Mouse (Mus musculus) hindbrain, embryonic 11.5 days (tissue): Measurements from ENCODE around the gene Zc3h12a. TPM values are rescaled to one million over a fixed set of nuclear protein-coding genes. Genes with fewer than 3 reads are reported as not detected.

Experiments
- ATAC-seq: fragments of 200-750 bp; cut with Nextera tagmentation; 2 replicates; pipeline ENCODE4 v1.8.0; 2017; ENCODE audit warnings: mild to moderate bottlenecking, moderate TSS enrichment, moderate library complexity; ENCODE audit not compliant: low FRiP score
- DNase-seq: peaks from one replicate; pipeline ENCODE4 v3.0.0-alpha.2; 2015; ENCODE audit warnings: low spot score
- H3K27ac ChIP-seq: fragments of 300-500 bp; sonication (generic); 2 replicates; pipeline ENCODE4 v1.5.1; 2014; ENCODE audit warnings: mild to moderate bottlenecking, low read depth, low read length
- H3K27me3 ChIP-seq: fragments of 300-500 bp; sonication (generic); 2 replicates; pipeline ENCODE4 v1.6.1; 2014; ENCODE audit warnings: mild to moderate bottlenecking, low read length, moderate library complexity, mixed read lengths; ENCODE audit not compliant: control insufficient read depth, insufficient read depth
- H3K36me3 ChIP-seq: fragments of 300-500 bp; sonication (generic); 2 replicates; pipeline ENCODE4 v1.6.1; 2014; ENCODE audit warnings: mild to moderate bottlenecking, low read length, moderate library complexity, mixed read lengths; ENCODE audit not compliant: control insufficient read depth, insufficient read depth
- H3K4me1 ChIP-seq: fragments of 300-500 bp; sonication (generic); replicated peaks from 2 replicates; pipeline ENCODE4 v1.6.1; 2014; ENCODE audit warnings: low read length, mixed read lengths; ENCODE audit not compliant: control insufficient read depth, insufficient read depth
- H3K4me2 ChIP-seq: fragments of 300-500 bp; sonication (generic); replicated peaks from 2 replicates; pipeline ENCODE4 v1.6.1; 2014; ENCODE audit warnings: mild to moderate bottlenecking, low read depth, low read length
- H3K4me3 ChIP-seq: fragments of 300-500 bp; sonication (generic); 2 replicates; pipeline ENCODE4 v1.5.1; 2014; ENCODE audit warnings: low read depth, low read length
- H3K9ac ChIP-seq: fragments of 300-500 bp; sonication (generic); 2 replicates; pipeline ENCODE4 v1.6.1; 2014; ENCODE audit warnings: low read depth, low read length
- H3K9me3 ChIP-seq: fragments of 300-500 bp; sonication (generic); 2 replicates; pipeline ENCODE4 v1.6.1; 2016; ENCODE audit warnings: low read length; ENCODE audit not compliant: control insufficient read depth
- WGBS: fragments of 180-500 bp; shearing (Covaris S2); extraction: QIAGEN DNeasy Blood & Tissue Kit; methylation state at CpG from one replicate; pipeline ENCODE4 v1.1.7; 2014; 5-methylcytosine and 5-hydroxymethylcytosine counted together
- polyA plus RNA-seq: library from polyadenylated mRNA; unstranded; fragments of >200 nt; fragmentation: Nextera tagmentation; extraction: Ambion mirVana; gene quantifications from 2 replicates; pipeline ENCODE4 v1.2.1, GENCODE M21; 2014

Zc3h12a gene
- 0.29 and 0.78 TPM in 2 replicates for polyA plus RNA-seq

- H3K4me2 ChIP-seq, result peak within 1 kb of the TSS; percentile 97
- 1% methylated on average over 61 of the region's 62 CpGs for WGBS
- H3K4me3 ChIP-seq, result peak within 1 kb of the TSS; percentile 58
- peaks cover 8% of the 10 kb centered on the region for H3K4me1 ChIP-seq
- DNase-seq (peak; percentile 90), ATAC-seq (peak; percentile 88)
- H3K36me3 ChIP-seq, result no peaks in the 10 kb centered on the region
- peak within 1 kb of the TSS; percentile 57 for H3K9ac ChIP-seq
- no peak within 1 kb of the TSS for H3K27ac ChIP-seq
- no peaks in the 10 kb centered on the region for H3K9me3 ChIP-seq
- peaks cover 8% of the 10 kb centered on the region; the same call in 1 of the 2 replicates for H3K27me3 ChIP-seq
Measured at GRCm38 (mm10) chr4:125127305-125128084, at the start of gene Zc3h12a. Gene Zc3h12a, minus strand, starts transcription at chr4:125127840.

- WGBS, result 50% methylated on average over 13 of the region's 13 CpGs
- Histone ChIP-seq H3K27ac (no peak overlapping the region), H3K36me3 (no peaks in the 10 kb centered on the region), H3K27me3 (no peaks in the 10 kb centered on the region), H3K9ac (no peak overlapping the region), H3K4me1 (no peaks in the 10 kb centered on the region), H3K9me3 (no peaks in the 10 kb centered on the region), H3K4me2 (no peak overlapping the region), H3K4me3 (no peak overlapping the region)
- DNase-seq (no peak), ATAC-seq (no peak)
Measured at GRCm38 (mm10) chr4:125176639-125177165, 49.1 kb upstream of the Zc3h12a start.

DNA sequence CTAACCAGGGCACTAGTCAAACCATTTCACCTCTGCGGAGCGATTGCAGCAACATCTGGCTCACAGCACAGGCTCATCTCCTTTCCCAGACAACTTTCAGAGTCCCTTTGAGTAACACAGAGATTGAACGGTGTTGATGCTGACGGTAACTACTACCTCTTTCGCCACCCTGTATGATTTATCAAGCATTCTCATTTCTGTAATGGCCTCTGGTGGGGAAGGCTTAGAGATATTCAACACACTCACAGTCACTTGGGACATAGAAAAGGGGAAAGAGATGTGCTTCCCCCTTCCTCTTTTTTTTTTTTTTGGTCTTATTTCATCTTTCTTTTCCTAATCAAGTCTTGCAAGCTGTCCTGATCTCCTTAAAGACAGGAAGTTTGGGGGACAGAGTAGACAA is 48.5 kb upstream of the Zc3h12a start:
- DNase-seq, result no peak
- ATAC-seq, result no peak
- WGBS, result 88% methylated on average over 5 of the region's 5 CpGs
- H3K27me3 ChIP-seq, result no peaks in the 10 kb centered on the region; the same call in 1 of the 2 replicates
- H3K4me3 ChIP-seq, result no peak overlapping the region
- H3K4me1 ChIP-seq, result 0 out of 2 replicates have a peak, but pooled peaks cover 2% of the 10 kb centered on the region
- H3K4me2 ChIP-seq, result no peak overlapping the region
- H3K36me3 ChIP-seq, result no peaks in the 10 kb centered on the region
- H3K27ac ChIP-seq, result no peak overlapping the region
- no peaks in the 10 kb centered on the region for H3K9me3 ChIP-seq
- H3K9ac ChIP-seq, result no peak overlapping the region

GRCm38 (mm10) chr4:125175591-125175990 is 48.0 kb upstream of the Zc3h12a start:
- ATAC-seq (no peak), DNase-seq (no peak)
- WGBS, result 85% methylated on average over 2 of the region's 2 CpGs
- no peak overlapping the region for H3K4me2 ChIP-seq
- H3K27me3 ChIP-seq, result no peaks in the 10 kb centered on the region; the same call in 1 of the 2 replicates
- H3K9me3 ChIP-seq, result no peaks in the 10 kb centered on the region
- 0 out of 2 replicates have a peak, but pooled peaks cover 2% of the 10 kb centered on the region for H3K4me1 ChIP-seq
- H3K36me3 ChIP-seq, result no peaks in the 10 kb centered on the region
- no peak overlapping the region for H3K9ac ChIP-seq
- no peak overlapping the region for H3K4me3 ChIP-seq
- H3K27ac ChIP-seq, result no peak overlapping the region

GRCm38 (mm10) chr4:125174516-125175185 is 47.0 kb upstream of the Zc3h12a start:
- Histone ChIP-seq H3K9ac (no peak overlapping the region), H3K4me2 (no peak overlapping the region), H3K4me3 (no peak overlapping the region), H3K36me3 (no peaks in the 10 kb centered on the region), H3K4me1 (0 out of 2 replicates have a peak, but pooled peaks cover 2% of the 10 kb centered on the region), H3K9me3 (no peaks in the 10 kb centered on the region), H3K27me3 (no peaks in the 10 kb centered on the region; the same call in 1 of the 2 replicates), H3K27ac (no peak overlapping the region)
- DNase-seq (no peak), ATAC-seq (no peak)
- WGBS, result 48% methylated on average over 5 of the region's 5 CpGs

- Histone ChIP-seq H3K4me1 (0 out of 2 replicates have a peak, but pooled peaks cover 2% of the 10 kb centered on the region), H3K4me2 (no peak overlapping the region), H3K36me3 (no peaks in the 10 kb centered on the region), H3K27me3 (no peaks in the 10 kb centered on the region; the same call in 1 of the 2 replicates), H3K9ac (no peak overlapping the region), H3K27ac (no peak overlapping the region), H3K4me3 (no peak overlapping the region), H3K9me3 (no peaks in the 10 kb centered on the region)
- no peak for DNase-seq
- no peak for ATAC-seq
- 69% methylated on average over 5 of the region's 5 CpGs for WGBS
Measured at GRCm38 (mm10) chr4:125173150-125173549, 45.5 kb upstream of the Zc3h12a start.

DNA sequence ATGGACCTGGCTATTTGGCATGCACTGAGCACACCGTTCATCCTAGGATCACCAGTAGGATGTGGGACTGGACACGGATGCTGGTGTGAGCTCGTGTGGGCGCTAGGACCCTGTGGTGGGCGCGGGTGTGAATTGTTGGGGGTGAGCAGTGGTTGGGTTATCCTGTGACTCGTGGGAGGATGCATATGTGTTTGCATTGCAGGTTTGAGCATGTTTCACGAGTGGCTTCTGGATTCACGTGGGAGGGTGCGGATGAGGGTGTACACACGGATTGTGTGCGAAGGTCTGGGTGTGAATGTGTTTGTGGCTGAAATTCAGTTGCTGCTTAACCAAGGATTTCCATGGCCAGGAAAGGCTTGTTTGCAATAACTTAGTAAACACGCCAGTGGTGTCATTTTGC is 45.1 kb upstream of the Zc3h12a start:
- Histone ChIP-seq H3K27ac (no peak overlapping the region), H3K9ac (no peak overlapping the region), H3K4me2 (no peak overlapping the region), H3K4me3 (no peak overlapping the region), H3K36me3 (no peaks in the 10 kb centered on the region), H3K9me3 (no peaks in the 10 kb centered on the region), H3K27me3 (no peaks in the 10 kb centered on the region; the same call in 1 of the 2 replicates), H3K4me1 (0 out of 2 replicates have a peak, but pooled peaks cover 2% of the 10 kb centered on the region)
- ATAC-seq, result no peak
- WGBS, result 94% methylated on average over 13 of the region's 13 CpGs
- DNase-seq, result no peak

DNA sequence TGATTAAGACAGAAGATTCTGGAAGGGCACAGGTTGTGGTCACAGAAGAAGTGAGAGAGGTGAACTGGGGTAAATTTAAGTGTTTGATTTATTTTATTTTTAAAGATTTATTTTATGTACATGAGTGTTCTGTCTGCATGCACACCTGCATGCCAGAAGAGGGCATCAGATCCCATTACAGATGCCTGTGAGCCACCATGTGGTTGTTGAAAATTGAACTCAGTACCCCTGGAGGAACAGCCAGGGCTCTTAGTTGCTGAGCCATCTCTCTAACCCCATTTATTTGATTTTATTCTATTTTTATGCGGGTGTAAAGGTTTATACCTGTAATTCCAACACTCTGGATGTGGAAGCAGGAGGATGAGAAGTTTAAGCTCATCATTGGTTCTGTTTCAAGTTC is 40.1 kb upstream of the Zc3h12a start:
- WGBS, result 85% methylated on average over 1 of the region's 1 CpGs
- 0 out of 2 replicates have a peak, but pooled peaks cover 2% of the 10 kb centered on the region for H3K4me1 ChIP-seq
- no peak overlapping the region for H3K27ac ChIP-seq
- no peak overlapping the region for H3K4me3 ChIP-seq
- H3K36me3 ChIP-seq, result no peaks in the 10 kb centered on the region
- no peak overlapping the region for H3K9ac ChIP-seq
- ATAC-seq (no peak), DNase-seq (no peak)
- H3K9me3 ChIP-seq, result no peaks in the 10 kb centered on the region
- no peak overlapping the region for H3K4me2 ChIP-seq
- no peaks in the 10 kb centered on the region; the same call in 1 of the 2 replicates for H3K27me3 ChIP-seq
